Mouse (Mus musculus) heart, embryonic 16.5 days (tissue): ENCODE results near the gene Gm10354. TPM values are rescaled to one million over a fixed set of nuclear protein-coding genes. Genes with fewer than 3 reads are reported as not detected.
"Not testable (repeated sequence)": the region's sequence is repeated elsewhere in the genome, so short reads cannot be mapped to it uniquely, and the experiment has no call there.

Experiments
- ATAC-seq: fragments of 200-750 bp; cut with Nextera tagmentation; replicated peaks from 2 replicates; pipeline ENCODE4 v1.8.0; 2017; ENCODE audit warnings: moderate number of reproducible peaks; ENCODE audit not compliant: insufficient read depth, low FRiP score; ENCODE audit errors: extremely low read depth
- H3K27ac ChIP-seq: fragments of 300-500 bp; sonication (generic); 2 replicates; pipeline ENCODE4 v1.5.1; 2014; ENCODE audit warnings: mild to moderate bottlenecking, low read length, control low read depth, moderate library complexity
- H3K27me3 ChIP-seq: fragments of 300-500 bp; sonication (generic); 2 replicates; pipeline ENCODE4 v1.6.1; 2014; ENCODE audit warnings: low read length, mixed read lengths; ENCODE audit not compliant: control insufficient read depth, insufficient read depth
- H3K36me3 ChIP-seq: fragments of 300-500 bp; sonication (generic); 2 replicates; pipeline ENCODE4 v1.6.1; 2014; ENCODE audit not compliant: control insufficient read depth, insufficient read depth
- H3K4me1 ChIP-seq: fragments of 300-500 bp; sonication (generic); 2 replicates; pipeline ENCODE4 v1.6.1; 2014; ENCODE audit warnings: low read length, mixed read lengths; ENCODE audit not compliant: control insufficient read depth, insufficient read depth
- H3K4me2 ChIP-seq: fragments of 300-500 bp; sonication (generic); 2 replicates; pipeline ENCODE4 v1.6.1; 2014; ENCODE audit warnings: low read depth, mild to moderate bottlenecking, control low read depth, low read length
- H3K4me3 ChIP-seq: fragments of 300-500 bp; sonication (generic); 2 replicates; pipeline ENCODE4 v1.5.1; 2014; ENCODE audit warnings: mild to moderate bottlenecking, control low read depth, low read length
- H3K9ac ChIP-seq: fragments of 300-500 bp; sonication (generic); 2 replicates; pipeline ENCODE4 v1.6.1; 2014; ENCODE audit warnings: low read length, control low read depth
- H3K9me3 ChIP-seq: fragments of 300-500 bp; sonication (generic); replicated peaks from 2 replicates; pipeline ENCODE4 v1.6.1; 2016; ENCODE audit warnings: low read length; ENCODE audit not compliant: control insufficient read depth
- WGBS: fragments of 180-500 bp; shearing (Covaris S2); extraction: QIAGEN DNeasy Blood & Tissue Kit; methylation state at CpG from one replicate; pipeline ENCODE4 v1.1.7; 2014; 5-methylcytosine and 5-hydroxymethylcytosine counted together
- polyA plus RNA-seq: library from polyadenylated mRNA; unstranded; fragments of >200 nt; fragmentation: Nextera tagmentation; extraction: Ambion mirVana; gene quantifications from 2 replicates; pipeline ENCODE4 v1.2.1, GENCODE M21; 2015

Gene Gm10354
- not detected in 2 replicates for polyA plus RNA-seq

- not testable (repeated sequence) for H3K4me3 ChIP-seq, H3K27me3 ChIP-seq, H3K9me3 ChIP-seq, H3K4me2 ChIP-seq, ATAC-seq, H3K36me3 ChIP-seq, H3K27ac ChIP-seq, H3K4me1 ChIP-seq, H3K9ac ChIP-seq
- WGBS: no CpG with 5 or more reads among the region's 1 CpGs
Observed at GRCm38 (mm10) chr5:14978835-14979234, at the start of gene Gm10354. Gene Gm10354, minus strand, starts transcription at chr5:14978935.

GRCm38 (mm10) chr5:15024316-15024715 is 45.6 kb upstream of the Gm10354 start:
- WGBS: 43% methylated on average over 1 of the region's 1 CpGs
- not testable (repeated sequence) for H3K9ac ChIP-seq, H3K4me1 ChIP-seq, H3K27ac ChIP-seq, H3K27me3 ChIP-seq, ATAC-seq, H3K9me3 ChIP-seq, H3K4me3 ChIP-seq, H3K4me2 ChIP-seq, H3K36me3 ChIP-seq

- H3K4me3 ChIP-seq, ATAC-seq, H3K9ac ChIP-seq, H3K27me3 ChIP-seq, H3K36me3 ChIP-seq, H3K27ac ChIP-seq, H3K9me3 ChIP-seq, H3K4me2 ChIP-seq, H3K4me1 ChIP-seq: not testable (repeated sequence)
- WGBS: 58% methylated on average over 2 of the region's 2 CpGs
Observed at GRCm38 (mm10) chr5:15020067-15020466, 41.3 kb upstream of the Gm10354 start.

GRCm38 (mm10) chr5:15010639-15011582 is 32.2 kb upstream of the Gm10354 start:
- not testable (repeated sequence) for H3K4me3 ChIP-seq, H3K4me1 ChIP-seq, H3K9me3 ChIP-seq, H3K27me3 ChIP-seq, H3K9ac ChIP-seq, H3K27ac ChIP-seq, H3K4me2 ChIP-seq, H3K36me3 ChIP-seq, ATAC-seq
- 80% methylated on average over 11 of the region's 11 CpGs for WGBS

- H3K4me2 ChIP-seq, H3K4me1 ChIP-seq, H3K4me3 ChIP-seq, H3K27ac ChIP-seq, H3K36me3 ChIP-seq, H3K9ac ChIP-seq, H3K27me3 ChIP-seq: not testable (repeated sequence)
- 49% methylated on average over 3 of the region's 3 CpGs for WGBS
- peaks cover 10% of the 10 kb centered on the region for H3K9me3 ChIP-seq
- ATAC-seq: peak; percentile 42; the same call in 1 of the 2 replicates
Observed at GRCm38 (mm10) chr5:15006907-15007306, 28.2 kb upstream of the Gm10354 start.

- H3K9me3 ChIP-seq: peaks cover 10% of the 10 kb centered on the region
- H3K4me2 ChIP-seq, H3K27ac ChIP-seq, H3K36me3 ChIP-seq, ATAC-seq, H3K4me1 ChIP-seq, H3K4me3 ChIP-seq, H3K27me3 ChIP-seq, H3K9ac ChIP-seq: not testable (repeated sequence)
- 54% methylated on average over 3 of the region's 3 CpGs for WGBS
Observed at GRCm38 (mm10) chr5:15006288-15006687, 27.6 kb upstream of the Gm10354 start.

GRCm38 (mm10) chr5:15005584-15005983 is 26.8 kb upstream of the Gm10354 start:
- not testable (repeated sequence) for H3K27ac ChIP-seq, H3K4me3 ChIP-seq, H3K27me3 ChIP-seq, ATAC-seq, H3K4me1 ChIP-seq, H3K9ac ChIP-seq, H3K4me2 ChIP-seq, H3K36me3 ChIP-seq
- H3K9me3 ChIP-seq: peaks cover 10% of the 10 kb centered on the region
- WGBS: 47% methylated on average over 2 of the region's 4 CpGs

- H3K27me3 ChIP-seq, H3K9ac ChIP-seq, H3K4me2 ChIP-seq, H3K4me3 ChIP-seq, H3K27ac ChIP-seq, H3K36me3 ChIP-seq, H3K4me1 ChIP-seq: not testable (repeated sequence)
- peaks cover 12% of the 10 kb centered on the region for H3K9me3 ChIP-seq
- WGBS: 63% methylated on average over 5 of the region's 5 CpGs
- peak; percentile 76 for ATAC-seq
Observed at GRCm38 (mm10) chr5:15004569-15005562, 26.1 kb upstream of the Gm10354 start.
